Mouse (Mus musculus) yolk sac, embryonic 10.5 days (tissue): ENCODE results near the gene Rpl36al.
A peak's percentile ranks its signal among the peaks of the same experiment; 100 is the strongest.

Source experiments
- DNase-seq: peaks from one replicate; pipeline ENCODE4 v3.0.0-alpha.2; 2017; ENCODE audit warnings: low spot score

Rpl36al gene

DNA sequence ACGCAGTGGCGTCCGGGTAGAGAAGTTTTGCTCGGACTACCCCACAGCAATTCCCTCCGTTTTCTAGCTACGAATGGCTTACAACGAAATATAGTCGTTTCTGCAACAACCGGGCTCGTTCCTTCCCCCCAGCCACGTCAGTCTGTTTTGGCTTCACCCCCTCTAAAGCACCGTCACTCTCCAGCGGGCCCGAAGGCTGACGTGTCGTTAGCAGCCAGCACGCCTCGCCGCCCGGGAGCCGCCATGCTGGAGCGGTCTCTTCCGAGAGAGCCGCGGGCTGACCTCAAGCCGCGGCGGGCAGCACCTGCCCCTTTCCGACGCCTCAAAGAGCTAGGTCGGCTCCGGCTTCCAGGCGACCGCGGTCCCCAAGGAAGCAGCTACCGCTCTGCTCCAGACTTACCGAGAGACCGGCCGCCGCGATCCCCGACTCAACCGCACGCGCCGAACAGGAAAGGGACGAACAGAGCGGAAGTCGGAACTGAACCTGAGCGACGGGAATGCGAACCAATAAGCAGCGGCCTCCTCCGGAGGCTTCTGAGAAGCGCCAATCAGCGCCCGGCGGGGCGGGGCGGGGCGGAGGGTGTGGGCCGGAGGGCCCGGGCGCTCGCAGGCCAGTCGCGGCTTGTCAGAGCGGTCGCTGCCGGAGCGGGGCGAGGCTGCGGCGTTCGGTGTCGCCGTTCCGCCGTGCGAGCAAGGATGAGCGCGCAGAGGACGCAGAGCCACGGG, at the start of gene Rpl36al, which contains the start of gene Mgat2:
Gene Rpl36al, minus strand, starts transcription at position 501 of the 726 bp plus-strand sequence.
Gene Mgat2, plus strand, starts transcription at position 575 of the 726 bp plus-strand sequence.
- DNase-seq: peak; percentile 97

DNA sequence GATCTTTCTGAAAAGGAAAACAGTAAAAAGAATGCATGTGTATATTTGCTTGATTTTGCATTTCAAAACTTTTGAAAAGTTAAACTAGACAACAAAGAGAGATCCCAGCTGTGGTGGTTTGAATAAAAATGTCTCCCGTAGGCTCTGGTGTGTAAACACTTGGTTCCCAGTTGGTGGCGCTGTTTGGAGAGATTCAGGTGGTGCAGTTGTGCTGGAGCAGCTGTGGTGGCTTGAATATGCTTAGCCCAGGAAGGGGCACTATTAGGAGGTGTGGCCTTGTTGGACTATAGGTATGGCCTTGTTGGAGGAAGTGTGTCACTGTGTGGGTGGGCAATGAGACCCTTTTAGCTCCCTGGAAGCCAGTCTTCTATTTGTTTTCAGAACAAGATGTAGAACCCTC, 45.4 kb upstream of the Rpl36al start:
- DNase-seq: no peak

DNA sequence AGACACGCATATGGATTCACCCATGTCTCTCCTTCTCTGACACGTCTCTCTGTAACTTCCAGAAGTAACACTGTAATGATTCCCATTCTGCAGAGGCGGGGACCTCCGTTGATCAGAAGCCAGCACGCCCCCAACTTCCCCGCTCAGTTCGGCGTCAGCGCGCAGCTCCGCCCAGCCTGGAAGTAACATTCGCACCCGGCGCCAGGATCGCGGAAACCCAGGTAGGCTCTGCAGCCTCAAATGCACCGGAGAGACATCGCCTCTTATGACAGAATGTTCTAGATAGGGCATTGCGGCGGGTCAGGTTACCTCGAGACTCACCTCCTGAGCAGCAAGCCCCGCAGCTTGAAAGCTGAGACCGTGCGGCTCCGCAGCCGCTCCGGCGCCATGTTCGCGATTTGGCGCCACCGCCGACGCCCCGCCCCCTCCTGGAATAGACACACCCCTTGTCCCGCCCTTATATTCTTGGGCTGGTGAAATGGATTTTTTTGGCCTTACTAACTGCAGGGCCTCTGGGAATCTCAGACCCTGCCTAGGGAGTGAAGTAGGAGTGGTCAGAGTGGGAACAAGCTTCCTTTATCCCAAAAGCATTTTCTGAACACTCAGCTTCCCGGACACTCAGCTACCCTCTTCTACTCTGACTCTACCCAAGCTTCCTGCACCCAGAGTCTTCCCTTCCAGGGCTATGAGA, 44.0 kb upstream of the Rpl36al start, which contains the start of gene Pole2:
Gene Pole2, minus strand, starts transcription at position 420 of the 691 bp plus-strand sequence.
- peak; percentile 91 for DNase-seq

DNA sequence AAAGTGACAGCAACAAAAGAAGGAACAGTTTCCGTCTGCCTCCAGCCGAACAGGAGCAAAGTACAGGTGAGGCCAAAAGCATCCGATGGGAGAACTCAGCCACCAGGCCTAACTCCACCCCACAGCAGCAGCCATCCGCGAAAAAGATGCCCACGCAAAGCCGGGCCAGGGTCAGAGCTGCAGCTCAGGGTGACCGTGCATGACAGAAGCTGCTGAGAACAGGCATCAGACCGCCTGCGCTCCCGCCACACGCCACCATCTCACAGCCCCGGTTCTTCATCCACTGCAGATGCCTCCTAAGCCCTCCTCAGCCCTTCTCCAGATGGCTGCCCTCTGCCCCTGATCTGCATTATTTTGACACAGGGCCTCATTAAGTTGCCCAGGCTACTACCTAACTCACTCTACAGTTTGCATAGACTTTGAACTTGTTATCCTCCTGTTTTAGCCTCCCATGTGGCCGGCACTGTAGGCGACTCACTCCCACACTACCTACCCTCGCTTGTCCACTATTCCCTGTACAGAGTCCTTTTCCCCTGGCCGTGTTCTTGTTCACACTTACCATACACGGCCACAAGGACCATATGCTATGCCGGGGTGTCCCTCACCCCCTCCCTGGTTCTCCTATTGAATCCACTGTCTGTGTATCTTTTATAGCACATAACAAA, 36.9 kb upstream of the Rpl36al start:
- DNase-seq: no peak

DNA sequence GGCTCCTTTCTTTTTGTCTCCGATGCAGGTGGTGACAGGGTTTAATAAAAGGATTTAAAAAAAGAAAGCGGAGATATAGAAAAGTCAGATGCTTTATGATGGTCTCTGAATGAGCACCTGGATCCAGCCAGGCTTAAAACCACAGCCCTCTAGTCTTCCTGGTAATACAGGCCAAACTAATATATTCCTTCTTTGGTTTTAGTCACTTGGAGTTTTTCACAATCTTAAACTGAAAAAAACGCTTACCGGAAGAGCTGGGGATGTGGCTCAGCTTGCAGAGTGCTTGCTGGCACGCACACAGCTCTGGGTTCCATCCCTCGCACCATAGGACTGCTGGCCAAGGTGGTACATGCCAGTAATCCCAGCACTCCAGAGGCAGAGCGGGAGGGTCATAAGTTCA, 32.7 kb upstream of the Rpl36al start:
- no peak for DNase-seq

DNA sequence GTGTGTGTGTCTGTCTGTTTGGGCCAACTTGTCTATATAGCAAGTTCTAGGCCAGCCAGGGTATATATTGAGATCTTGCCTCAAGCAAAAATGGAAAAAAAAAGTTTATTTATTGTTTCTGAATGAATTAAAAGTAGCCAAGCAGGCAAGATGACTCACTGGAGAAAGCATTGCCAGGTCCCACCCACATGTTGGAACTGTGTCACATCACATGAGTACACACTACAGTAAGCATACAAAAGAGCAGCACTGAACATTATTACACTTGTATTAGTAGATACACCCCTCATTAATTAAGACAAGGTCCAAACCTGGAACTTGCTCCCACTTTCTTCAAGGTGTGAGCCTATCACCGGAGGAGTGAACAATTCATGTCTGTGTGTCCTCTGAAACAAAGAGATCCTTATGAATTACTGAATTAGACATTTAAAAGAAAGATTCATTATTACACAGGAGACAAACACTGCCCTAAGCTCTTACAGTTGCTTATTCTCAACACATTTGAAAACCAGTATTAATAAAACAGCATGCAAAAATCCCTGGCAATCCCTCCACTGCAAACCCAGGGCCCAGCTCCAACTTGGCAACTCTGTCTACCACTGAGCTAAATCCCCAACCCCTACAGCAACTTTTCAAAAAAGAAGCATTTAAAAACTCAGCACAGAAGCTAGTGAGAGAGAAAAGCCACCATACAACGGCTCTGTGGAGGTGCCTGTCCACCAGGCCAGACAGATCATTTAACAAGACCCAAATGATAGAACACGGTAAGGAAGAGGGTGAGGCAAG, 31.3 kb upstream of the Rpl36al start:
- DNase-seq: no peak

DNA sequence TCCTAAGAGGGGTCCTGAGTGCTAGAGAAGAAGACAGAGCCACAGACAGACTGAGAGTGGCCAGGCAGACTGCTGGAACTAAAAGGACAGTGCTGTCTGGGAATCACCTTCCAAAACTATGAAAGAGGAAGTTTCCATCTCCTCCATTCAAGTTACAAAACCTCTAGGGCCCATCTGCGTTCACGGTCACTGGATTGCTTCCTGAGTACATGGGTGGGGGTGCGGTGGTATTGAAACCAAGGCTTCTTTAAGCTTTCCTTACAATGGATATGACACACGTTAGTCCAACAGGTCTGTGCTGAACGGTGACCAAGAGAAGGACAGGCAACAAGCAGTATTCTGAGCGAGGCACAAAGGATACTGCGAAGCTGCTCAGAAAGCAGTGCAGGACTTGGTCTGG, 30.5 kb upstream of the Rpl36al start:
- no peak for DNase-seq

DNA sequence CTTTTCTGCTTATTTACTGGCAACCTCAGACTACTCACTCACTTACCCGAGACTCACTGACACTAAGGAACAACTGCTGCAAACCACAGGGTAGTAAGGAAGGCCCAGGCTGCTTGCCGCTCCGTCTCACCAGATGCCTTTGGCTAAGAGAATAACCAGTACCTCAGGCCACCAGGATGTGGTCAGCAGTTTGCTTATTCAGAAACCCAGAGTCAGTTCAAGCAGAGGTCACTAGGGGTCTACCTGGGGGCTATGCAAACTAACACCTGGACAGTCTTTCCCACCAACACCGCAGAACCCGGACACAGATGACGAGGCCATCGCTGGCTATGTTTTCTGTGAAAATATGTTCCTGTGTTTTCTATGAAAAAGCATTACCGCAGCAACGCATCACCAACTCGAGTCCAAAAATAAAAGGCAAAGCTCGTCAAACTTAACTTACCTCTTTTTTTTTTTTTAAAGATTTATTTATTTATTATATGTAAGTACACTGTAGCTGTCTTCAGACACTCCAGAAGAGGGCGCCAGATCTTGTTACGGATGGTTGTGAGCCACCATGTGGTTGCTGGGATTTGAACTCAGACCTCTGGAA, 29.4 kb upstream of the Rpl36al start:
- DNase-seq: no peak

DNA sequence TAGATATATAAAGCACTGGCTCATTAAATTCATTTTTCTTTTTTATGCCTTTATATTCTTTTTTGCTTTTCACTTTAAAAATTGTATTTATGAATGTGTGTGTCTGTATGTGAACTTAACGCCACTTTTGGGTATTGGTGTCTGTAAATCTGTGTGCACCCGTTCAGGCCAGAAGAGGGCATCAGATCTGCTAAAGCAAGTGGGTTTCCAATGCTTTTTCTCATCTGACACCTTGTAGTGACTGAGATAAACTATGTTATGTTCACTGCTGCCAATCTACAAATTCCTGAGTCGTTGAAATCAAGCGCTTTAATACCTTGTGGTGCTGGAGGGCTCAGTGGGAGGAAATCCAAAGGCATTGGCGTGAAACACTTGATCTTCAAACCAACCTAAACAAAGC, 27.2 kb upstream of the Rpl36al start:
- DNase-seq: no peak

DNA sequence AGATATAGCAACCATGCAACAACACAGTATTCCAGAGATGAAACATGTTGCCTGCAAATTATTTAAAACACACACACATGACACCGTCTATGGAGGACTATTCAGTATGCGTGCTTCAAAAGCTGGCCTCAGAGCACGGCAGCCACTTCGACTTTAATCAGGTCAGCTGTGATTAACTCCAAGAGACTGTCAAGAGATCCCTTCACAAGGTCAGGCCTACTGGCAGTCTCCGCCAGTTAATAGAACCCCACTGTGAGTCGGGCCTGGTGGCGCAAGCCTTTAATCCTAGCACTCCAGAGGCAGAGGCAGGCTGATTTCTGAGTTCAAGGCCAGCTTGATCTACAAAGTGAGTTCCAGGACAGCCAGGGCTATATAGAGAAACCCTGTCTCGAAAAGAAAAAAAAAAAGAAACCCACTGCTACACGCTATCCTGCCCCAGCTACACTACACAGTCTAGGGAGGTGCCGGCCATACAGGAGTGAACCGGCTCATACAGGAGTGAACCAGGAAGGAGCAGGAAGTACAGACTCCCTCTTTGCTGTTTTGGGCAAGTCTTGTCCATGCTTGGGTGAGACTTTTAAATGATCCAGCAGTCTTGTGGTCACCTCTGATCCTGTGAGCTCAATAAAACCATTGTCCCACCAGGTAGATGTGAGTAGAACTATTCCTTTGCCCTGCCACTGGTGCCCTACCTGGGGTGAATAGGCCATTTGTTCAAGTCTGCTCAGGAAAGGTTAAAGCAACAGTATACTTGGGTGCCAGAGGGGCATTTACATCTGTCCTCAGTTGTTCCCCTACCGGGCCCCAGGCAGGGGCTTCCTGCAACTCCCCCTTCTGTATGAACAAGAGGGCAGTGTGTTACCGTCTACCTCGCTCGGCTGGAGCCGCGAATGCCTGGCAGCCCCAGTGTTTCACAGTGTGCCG, 26.4 kb upstream of the Rpl36al start:
- no peak for DNase-seq

DNA sequence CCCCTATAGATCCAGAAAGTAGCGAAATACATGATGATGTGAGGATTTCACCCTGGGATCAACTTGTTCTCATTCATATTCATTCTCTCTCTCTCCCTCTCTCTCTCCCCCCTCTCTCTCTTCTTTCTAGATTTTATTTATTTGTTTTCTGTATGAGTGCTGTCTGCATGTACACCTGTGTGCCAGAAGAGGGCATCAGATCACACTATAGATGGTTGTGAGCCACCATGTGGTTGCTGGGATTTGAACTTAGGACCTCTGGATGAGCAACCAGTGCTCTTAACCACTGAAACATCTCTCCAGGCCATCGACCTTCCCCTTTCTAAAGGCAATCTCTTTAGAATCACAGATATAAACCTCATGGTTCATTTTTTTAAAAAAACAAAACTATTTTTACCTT, 24.6 kb upstream of the Rpl36al start:
- DNase-seq: no peak

DNA sequence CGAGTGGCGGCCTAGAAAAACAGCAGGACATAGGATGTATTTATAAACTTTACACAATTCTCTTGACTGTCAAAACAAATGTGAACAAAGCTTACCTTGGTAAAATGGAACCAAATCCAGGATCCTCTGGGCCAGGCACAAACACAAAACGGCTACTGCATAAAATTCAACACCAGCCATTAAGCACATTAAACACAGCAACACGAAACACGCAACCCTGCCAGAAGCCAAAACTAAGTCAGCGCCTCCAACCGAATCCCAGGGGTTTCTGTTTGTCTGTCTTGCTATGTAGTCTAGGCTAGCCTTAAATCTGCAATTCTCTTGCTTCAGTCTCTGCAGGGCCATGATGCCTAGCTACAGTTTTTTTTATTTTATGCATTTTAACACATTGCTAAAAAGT, 24.0 kb upstream of the Rpl36al start:
- no peak for DNase-seq

DNA sequence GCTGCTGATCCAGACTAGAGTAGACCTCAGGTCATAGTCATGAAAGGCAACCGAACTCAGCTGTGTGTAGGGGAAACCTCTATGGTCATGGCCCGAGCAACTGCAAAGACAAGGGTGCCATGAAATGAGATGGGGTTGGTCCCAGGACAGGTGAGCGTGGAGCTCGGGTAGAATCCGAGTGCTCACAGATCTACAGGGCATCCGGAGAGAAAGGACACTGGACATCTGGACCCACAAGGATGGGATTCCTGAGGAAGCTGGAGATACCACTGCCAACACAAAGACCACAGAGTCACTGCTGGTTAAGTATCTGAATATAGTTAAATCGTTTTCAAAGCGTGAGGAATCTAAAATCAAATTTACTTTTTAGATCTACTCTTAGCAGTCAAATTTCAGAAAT, 23.5 kb upstream of the Rpl36al start:
- DNase-seq: no peak

DNA sequence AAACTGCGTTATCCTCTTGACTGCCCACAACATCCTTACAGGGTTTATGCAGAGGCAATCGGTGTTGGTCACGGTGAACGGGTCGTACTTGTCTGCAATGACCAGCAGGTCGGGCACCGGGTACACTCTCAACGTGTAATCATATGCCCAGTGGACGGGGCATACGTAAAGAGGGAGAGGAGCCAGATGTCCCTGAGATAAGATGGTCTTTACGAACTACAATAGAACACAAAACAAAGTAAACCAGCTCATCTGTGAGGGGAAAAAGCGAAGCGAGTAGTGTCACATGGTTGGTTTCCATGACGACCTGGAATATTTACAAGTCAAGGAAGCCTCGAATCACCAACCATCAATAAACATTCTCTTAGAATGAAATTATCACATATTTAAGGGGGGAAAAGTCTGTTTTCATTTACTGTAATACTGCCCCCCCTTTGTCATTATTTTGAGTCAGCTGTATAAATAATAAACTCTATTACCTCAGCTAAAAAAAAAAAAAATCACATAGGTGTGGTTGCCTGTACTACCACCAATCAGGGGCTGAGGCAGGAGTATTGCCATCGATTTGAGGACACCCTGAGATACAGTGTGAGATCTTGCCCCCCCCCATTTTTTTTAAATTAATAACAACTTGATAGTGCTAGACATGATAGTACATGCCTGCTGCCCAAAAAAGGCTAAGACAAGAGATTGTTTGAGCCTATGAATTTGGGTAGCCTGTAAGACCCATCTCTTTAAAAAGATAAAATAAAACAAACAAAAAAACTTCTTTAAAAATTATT, 20.4 kb upstream of the Rpl36al start, which contains the start of gene Gm49384:
Gene Gm49384, minus strand, starts transcription at position 216 of the 782 bp plus-strand sequence.
- DNase-seq: no peak

DNA sequence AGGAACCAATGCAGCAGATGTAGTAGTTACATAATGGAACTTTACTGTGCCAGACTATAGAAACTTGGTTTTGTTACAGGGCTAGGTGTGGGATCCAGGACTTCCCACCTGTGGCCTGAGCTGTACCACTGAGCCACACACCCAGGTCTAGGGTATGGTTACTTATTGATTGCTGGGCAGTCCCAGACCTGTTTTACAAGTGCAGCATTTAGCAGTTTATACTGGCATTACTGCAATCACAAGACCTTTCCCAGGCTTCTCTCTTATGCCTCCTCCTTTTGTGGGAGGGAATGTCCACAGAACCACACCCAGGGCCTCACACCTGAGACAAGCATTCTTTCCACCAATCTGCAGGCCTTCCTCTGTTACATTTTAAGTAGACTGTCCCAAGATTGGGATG, 15.1 kb upstream of the Rpl36al start:
- no peak for DNase-seq

DNA sequence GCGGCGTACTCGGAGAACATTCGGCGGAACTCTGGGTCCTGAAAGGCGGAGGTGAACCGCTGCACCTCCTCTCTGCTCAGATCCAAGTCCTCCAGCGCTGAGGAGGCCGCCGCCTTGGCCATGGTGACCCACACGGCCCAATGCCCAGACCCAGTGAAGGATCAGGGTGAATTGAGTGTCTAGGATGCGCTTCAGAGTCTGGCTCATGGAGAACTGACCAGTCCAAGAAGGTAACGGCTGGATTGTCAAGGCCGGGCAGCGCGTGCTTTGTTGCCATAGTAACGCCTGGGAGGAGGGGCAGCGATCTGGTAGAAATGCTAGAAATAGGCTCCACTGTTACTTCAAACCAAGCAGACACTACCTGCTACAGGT, 14.3 kb upstream of the Rpl36al start, which contains the start of gene Dnaaf2:
Gene Dnaaf2, minus strand, starts transcription at position 266 of the 372 bp plus-strand sequence.
- peak; percentile 85 for DNase-seq

DNA sequence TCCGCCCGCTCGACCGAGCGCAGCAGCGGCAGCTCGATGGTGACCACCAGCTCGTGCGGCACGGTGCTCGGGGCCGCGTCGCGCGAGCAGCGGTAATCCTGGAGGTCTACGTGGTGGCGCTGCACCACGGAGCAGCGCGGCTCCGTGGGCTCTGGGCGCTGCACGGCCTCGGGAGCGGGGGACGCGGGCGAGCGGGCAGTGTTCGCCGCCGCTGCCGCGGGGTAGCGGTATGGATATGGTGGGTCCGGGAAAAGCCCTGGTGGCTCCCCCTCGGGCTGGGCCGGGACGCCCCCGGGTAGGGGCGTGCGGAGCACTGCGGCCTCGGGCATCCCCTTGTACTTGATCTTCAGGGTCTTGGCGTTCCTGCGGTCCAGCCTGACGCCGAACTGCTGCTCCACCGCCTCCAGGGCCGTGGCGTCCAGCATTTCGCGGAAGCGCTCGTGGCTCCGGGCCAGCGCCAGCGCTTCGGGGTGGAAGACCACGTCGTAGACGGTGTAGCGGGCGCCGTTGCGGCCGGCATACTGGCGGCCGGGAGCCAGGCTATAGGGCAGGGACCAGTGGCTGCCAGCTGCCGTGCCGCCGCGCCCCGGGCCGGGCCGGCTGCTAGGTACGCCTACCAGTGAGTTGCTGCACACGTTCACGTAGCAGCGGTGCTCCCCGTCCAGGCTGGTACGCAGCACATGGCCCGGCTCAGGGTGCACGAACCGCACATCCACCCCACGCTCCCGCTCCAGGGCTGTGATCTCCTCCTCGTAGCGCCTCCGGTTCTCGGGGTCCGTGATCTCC, 13.7 kb upstream of the Rpl36al start:
- DNase-seq: peak; percentile 53

DNA sequence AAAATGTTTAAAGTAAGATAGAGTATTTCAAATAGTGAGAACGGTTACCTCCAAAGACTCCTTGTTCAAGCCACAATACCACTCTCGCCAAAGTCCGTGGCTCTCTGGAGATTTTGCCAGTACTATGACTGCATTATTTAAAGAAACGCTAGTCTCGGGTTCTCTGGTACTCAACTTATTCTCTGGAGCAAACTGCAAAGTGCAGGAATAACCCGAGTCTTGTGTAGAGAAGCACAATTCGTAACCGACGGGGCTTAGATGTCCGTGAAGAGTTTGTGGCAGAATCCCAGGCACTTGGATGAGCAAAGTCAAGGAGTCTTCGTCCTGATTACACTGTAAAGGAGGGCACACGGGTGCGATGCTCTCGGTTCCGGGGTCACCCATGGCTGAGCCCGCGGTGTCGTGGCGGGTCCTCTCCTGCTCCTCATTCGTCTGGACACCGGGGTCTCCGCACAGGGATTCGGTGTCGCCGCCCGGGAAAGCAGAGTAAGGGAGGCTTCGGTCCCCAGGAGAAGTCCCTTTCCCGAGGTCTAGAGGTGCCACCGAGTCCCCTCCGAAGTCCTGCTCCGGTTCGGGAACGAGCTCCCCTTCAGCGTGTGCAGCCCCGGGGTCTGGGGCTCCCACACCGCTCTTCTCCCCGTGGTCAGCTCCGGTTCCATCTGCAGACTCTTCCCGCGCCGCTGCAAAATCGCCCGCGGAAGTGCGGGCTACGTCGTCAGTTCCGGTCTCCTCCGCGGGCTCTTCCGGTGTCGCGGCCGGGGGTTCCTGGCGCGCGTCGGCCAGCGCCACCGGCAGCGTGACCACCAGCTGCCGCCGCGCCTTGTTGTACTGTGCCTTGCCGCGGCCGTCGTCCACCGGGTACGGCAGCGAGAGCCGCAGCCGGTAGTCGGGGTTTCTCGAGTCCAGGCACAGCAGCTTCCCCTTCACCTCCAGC, 12.8 kb upstream of the Rpl36al start, which contains the start of gene Gm49383:
Gene Gm49383, minus strand, starts transcription at position 661 of the 934 bp plus-strand sequence.
- DNase-seq: peak; percentile 75
